Mouse (Mus musculus): Measurements from ENCODE around the gene Sap25.

- no peak for TF ChIP-seq POLR2A (IDR thresholded peaks at IDR 0.05; ENCODE audit: borderline replicate concordance, insufficient read depth, low read length)
- no peak for TF ChIP-seq CTCF (IDR thresholded peaks at IDR 0.05; ENCODE audit: borderline replicate concordance, insufficient read depth, low read depth, low read length)
Observed at GRCm38 (mm10) chr5:137613550-137613949, 27.6 kb upstream of the Sap25 start, which contains the start of gene Pcolce.

All from cerebellum, adult 2 months (tissue).